Mouse (Mus musculus): ENCODE results near the gene Mus81.

GRCm38 (mm10) chr19:5512091-5513004 lies 24.1 kb upstream of the Mus81 start:
- TF ChIP-seq CTCF (conservative IDR thresholded peaks at IDR 0.05; ENCODE audit: insufficient read depth, insufficient read length, low read depth, low read length), result no peak
- TF ChIP-seq POLR2A (IDR thresholded peaks at IDR 0.05; ENCODE audit: low read depth, low read length), result no peak
